Mouse (Mus musculus) cerebellum, adult 2 months (tissue): ENCODE data around the gene Pdia4.
"Not testable (repeated sequence)": the region's sequence is repeated elsewhere in the genome, so short reads cannot be mapped to it uniquely, and the experiment has no call there.

Experiments
- CTCF ChIP-seq: fragments of 200-500 bp; IDR thresholded peaks from 2 replicates; pipeline ENCODE4 v1.5.1; 2011; ENCODE audit warnings: low read depth, mild to moderate bottlenecking, control low read depth, low read length, moderate library complexity, borderline replicate concordance; ENCODE audit not compliant: insufficient read depth
- POLR2A ChIP-seq: fragments of 200-500 bp; IDR thresholded peaks from 2 replicates; pipeline ENCODE4 v1.6.1; 2011; ENCODE audit warnings: low read length, control low read depth, borderline replicate concordance; ENCODE audit not compliant: insufficient read depth

- TF ChIP-seq POLR2A, CTCF: not testable (repeated sequence)
Measured at GRCm38 (mm10) chr6:47753144-47753543, 60.1 kb downstream of the Pdia4 start.
